Mouse (Mus musculus) intestine, embryonic 15.5 days (tissue): ENCODE results near the gene Apbb2. TPM values are rescaled to one million over a fixed set of nuclear protein-coding genes. Genes with fewer than 3 reads are reported as not detected.

Experiments used
- ATAC-seq: fragments of 200-750 bp; cut with Nextera tagmentation; 2 replicates; pipeline ENCODE4 v1.8.0; 2017; ENCODE audit warnings: moderate TSS enrichment, moderate library complexity
- H3K27ac ChIP-seq: fragments of 300-500 bp; sonication (generic); 2 replicates; pipeline ENCODE4 v1.5.1; 2015; ENCODE audit warnings: mild to moderate bottlenecking, inconsistent platforms
- H3K27me3 ChIP-seq: fragments of 300-500 bp; sonication (generic); replicated peaks from 2 replicates; pipeline ENCODE4 v1.6.1; 2015; ENCODE audit warnings: inconsistent platforms
- H3K36me3 ChIP-seq: fragments of 300-500 bp; sonication (generic); 2 replicates; pipeline ENCODE4 v1.6.1; 2015; ENCODE audit warnings: inconsistent platforms
- H3K4me1 ChIP-seq: fragments of 300-500 bp; sonication (generic); replicated peaks from 2 replicates; pipeline ENCODE4 v1.6.1; 2015; ENCODE audit warnings: inconsistent platforms
- H3K4me2 ChIP-seq: fragments of 300-500 bp; sonication (generic); replicated peaks from 2 replicates; pipeline ENCODE4 v1.6.1; 2015; ENCODE audit warnings: mild to moderate bottlenecking, inconsistent platforms
- H3K4me3 ChIP-seq: fragments of 300-500 bp; sonication (generic); replicated peaks from 2 replicates; pipeline ENCODE4 v1.5.1; 2015; ENCODE audit warnings: inconsistent platforms
- H3K9ac ChIP-seq: fragments of 300-500 bp; sonication (generic); 2 replicates; pipeline ENCODE4 v1.6.1; 2015; ENCODE audit warnings: inconsistent platforms
- H3K9me3 ChIP-seq: fragments of 300-500 bp; sonication (generic); 2 replicates; pipeline ENCODE4 v1.6.1; 2016; ENCODE audit warnings: inconsistent platforms
- WGBS: fragments of 180-500 bp; shearing (Covaris S2); methylation state at CpG from one replicate; pipeline ENCODE4 v1.1.7; 2015; 5-methylcytosine and 5-hydroxymethylcytosine counted together
- polyA plus RNA-seq: library from polyadenylated mRNA; unstranded; fragments of >200 nt; fragmentation: Nextera tagmentation; extraction: Ambion mirVana; gene quantifications from 2 replicates; pipeline ENCODE4 v1.2.1, GENCODE M21; 2015

Gene Apbb2
- polyA plus RNA-seq, 1 experiment from 2014 or later: 35.4 TPM

DNA sequence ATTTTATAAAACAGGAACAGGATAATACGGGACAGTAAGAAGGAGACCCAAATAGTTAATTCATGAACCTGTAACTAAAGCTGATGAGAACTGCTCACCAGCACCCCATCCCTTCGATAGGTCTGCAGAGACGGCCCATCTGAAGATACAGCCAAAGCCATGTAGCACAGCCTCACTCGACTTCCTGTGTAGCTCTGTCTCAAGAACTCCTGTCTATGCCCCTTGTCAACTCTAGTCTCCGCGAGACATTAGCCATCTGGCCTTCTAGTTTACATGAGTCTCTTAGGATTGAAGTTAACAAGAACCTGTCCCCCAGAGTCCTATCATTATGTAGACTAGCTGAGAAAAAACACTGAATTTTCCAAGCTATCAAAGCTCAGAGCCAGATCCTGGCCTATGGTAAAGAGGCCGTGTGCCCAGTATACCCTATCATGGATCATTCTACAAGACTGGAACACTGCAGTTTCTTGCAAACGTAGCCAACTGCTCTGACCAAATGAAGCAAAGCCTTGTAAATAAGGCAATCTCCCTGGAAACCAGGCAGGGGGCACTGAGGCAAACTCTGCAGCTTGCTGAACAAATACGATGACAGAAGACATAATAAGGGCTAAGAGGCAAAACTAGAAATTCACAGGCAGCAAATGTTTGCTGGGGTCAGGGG, 49.3 kb downstream of the Apbb2 start:
- H3K36me3 ChIP-seq: no peaks in the 10 kb centered on the region
- H3K4me3 ChIP-seq: no peak overlapping the region
- H3K27ac ChIP-seq: no peak overlapping the region
- no peaks in the 10 kb centered on the region for H3K9me3 ChIP-seq
- ATAC-seq: no peak; the same call in 1 of the 2 replicates
- H3K4me1 ChIP-seq: 0 out of 2 replicates have a peak, but pooled peaks cover 6% of the 10 kb centered on the region
- WGBS: 38% methylated on average over 9 of the region's 9 CpGs
- no peaks in the 10 kb centered on the region for H3K27me3 ChIP-seq
- no peak overlapping the region for H3K9ac ChIP-seq
- H3K4me2 ChIP-seq: no peak overlapping the region

DNA sequence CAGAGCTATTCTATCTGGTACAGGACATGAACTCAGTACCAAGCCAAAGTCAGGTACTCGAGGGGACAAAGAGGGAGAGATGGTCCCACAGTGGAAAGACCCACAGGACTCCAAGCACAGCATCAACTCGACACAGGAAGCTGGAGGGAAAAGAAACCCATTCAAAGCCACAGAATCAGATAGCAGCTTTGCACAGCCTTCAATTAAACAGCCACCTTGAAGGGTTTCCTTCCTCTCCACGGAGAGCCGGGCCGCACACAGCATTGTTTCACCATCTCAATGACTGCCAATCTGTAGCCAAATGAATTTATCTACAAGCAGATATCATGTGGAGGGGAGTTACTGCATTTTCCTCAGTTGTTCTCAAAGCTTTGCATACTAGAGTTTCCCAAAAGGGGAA, 50.6 kb downstream of the Apbb2 start:
- Histone ChIP-seq H3K27ac (no peak overlapping the region), H3K4me2 (no peak overlapping the region), H3K36me3 (no peaks in the 10 kb centered on the region), H3K9me3 (no peaks in the 10 kb centered on the region), H3K27me3 (no peaks in the 10 kb centered on the region), H3K4me1 (0 out of 2 replicates have a peak, but pooled peaks cover 6% of the 10 kb centered on the region), H3K9ac (no peak overlapping the region), H3K4me3 (no peak overlapping the region)
- WGBS: 67% methylated on average over 5 of the region's 5 CpGs
- no peak for ATAC-seq

DNA sequence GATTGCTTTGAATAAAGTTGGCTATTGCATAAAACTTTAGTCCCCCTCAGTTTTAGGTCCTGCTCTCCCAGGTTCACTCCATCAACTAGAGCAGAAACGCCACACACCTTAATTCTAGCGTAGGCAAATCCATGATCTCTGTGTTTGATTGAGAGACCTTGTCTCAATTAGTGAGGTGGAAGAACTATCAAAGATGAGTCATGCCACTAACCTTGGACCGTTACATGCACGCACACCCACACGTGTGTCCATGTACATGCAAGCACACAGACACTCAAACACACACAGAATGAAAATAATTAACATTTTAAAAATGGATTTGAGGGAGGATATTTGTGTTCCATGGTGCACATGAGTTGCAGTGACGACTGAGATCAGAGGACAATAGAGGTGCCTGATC, 51.2 kb downstream of the Apbb2 start:
- Histone ChIP-seq H3K27ac (no peak overlapping the region), H3K9me3 (no peaks in the 10 kb centered on the region), H3K4me3 (no peak overlapping the region), H3K36me3 (no peaks in the 10 kb centered on the region), H3K9ac (no peak overlapping the region), H3K27me3 (no peaks in the 10 kb centered on the region), H3K4me2 (no peak overlapping the region), H3K4me1 (0 out of 2 replicates have a peak, but pooled peaks cover 6% of the 10 kb centered on the region)
- ATAC-seq: no peak
- WGBS: 89% methylated on average over 6 of the region's 6 CpGs

DNA sequence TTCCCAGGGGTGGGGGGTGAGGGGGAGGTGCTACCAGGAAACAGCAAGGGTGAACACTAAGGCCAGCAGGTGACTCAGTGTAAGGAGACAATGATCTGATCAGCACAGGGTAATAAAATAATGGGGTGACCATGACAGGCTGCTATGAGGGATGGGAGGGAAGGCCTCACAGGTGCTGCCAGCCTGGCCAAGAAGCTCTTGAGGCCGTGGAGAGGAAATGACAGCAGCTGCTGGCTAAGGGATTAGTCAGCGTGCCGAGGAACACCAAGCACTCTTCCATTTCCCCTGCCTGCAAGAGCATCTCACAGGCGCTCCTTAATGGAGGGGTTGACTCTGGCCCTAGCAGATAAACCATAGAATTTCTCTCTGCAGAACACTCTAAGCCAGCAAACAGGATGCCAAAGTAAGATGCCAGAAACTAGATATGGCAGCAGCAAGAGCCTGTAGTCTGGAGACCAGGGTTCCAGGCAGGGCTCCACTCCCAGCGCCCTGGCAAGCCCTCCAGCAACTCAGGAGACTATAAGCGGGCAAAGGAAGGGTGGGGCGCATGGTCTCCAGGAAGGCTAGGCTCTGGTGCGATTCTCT, 58.9 kb downstream of the Apbb2 start:
- WGBS: 47% methylated on average over 8 of the region's 8 CpGs
- peaks cover 7% of the 10 kb centered on the region for H3K4me1 ChIP-seq
- 0 out of 2 replicates have a peak overlapping the region, but pooled peaks have one; percentile 6 for H3K4me2 ChIP-seq
- no peaks in the 10 kb centered on the region for H3K9me3 ChIP-seq
- no peaks in the 10 kb centered on the region for H3K36me3 ChIP-seq
- H3K27me3 ChIP-seq: no peaks in the 10 kb centered on the region
- H3K27ac ChIP-seq: peak overlapping the region; percentile 32; the same call in 1 of the 2 replicates
- ATAC-seq: peak; percentile 81
- H3K9ac ChIP-seq: no peak overlapping the region
- H3K4me3 ChIP-seq: no peak overlapping the region

DNA sequence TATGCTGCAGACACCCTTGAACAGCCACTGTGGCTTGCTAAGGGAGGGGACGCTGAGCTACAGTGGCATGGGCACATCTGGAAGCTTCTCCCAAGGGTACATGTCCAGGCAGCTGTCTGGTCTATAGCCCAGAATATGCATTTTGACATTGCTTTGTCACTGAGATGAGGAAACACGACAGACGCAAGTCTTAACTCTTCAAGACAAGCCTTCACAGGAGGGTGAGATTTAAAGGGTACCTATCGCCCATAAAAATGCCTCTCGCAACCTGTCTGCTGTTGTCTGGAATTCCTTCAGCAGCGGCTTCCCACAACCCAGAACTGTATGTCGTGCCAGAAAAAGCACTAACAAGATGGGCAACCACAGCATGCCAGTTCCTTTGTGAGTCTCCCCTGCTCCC, 60.5 kb downstream of the Apbb2 start:
- H3K4me3 ChIP-seq: no peak overlapping the region
- H3K27ac ChIP-seq: no peak overlapping the region
- H3K4me2 ChIP-seq: no peak overlapping the region
- ATAC-seq: no peak
- peaks cover 14% of the 10 kb centered on the region for H3K4me1 ChIP-seq
- no peaks in the 10 kb centered on the region for H3K27me3 ChIP-seq
- no peaks in the 10 kb centered on the region for H3K9me3 ChIP-seq
- no peak overlapping the region for H3K9ac ChIP-seq
- H3K36me3 ChIP-seq: no peaks in the 10 kb centered on the region
- WGBS: 89% methylated on average over 7 of the region's 7 CpGs

DNA sequence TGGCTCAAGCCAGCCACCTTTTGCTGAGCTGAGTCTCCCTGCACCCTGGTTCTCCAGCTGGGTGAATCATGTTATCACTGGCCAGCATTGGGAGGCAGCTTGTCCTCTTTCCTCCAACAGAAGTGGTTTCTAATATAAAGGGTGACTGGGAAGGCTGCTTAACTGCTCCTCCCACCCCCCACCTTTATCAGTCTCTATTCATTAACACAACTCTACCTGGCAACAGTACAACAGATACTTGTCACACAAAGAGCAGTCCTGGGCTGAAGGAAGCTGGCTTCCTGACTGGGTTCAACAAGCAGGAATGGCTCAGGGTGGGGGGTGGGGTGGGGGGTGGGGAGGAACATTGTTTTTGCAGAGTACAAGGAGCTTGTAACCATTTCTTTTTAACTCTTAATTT, 64.7 kb downstream of the Apbb2 start:
- no peak overlapping the region for H3K4me2 ChIP-seq
- H3K27me3 ChIP-seq: no peaks in the 10 kb centered on the region
- H3K27ac ChIP-seq: no peak overlapping the region
- ATAC-seq: 0 out of 2 replicates have a peak, but pooled peaks have one; percentile 25
- H3K36me3 ChIP-seq: no peaks in the 10 kb centered on the region
- no peak overlapping the region for H3K9ac ChIP-seq
- no peaks in the 10 kb centered on the region for H3K9me3 ChIP-seq
- no peak overlapping the region for H3K4me3 ChIP-seq
- H3K4me1 ChIP-seq: 0 out of 2 replicates have a peak, but pooled peaks cover 9% of the 10 kb centered on the region

DNA sequence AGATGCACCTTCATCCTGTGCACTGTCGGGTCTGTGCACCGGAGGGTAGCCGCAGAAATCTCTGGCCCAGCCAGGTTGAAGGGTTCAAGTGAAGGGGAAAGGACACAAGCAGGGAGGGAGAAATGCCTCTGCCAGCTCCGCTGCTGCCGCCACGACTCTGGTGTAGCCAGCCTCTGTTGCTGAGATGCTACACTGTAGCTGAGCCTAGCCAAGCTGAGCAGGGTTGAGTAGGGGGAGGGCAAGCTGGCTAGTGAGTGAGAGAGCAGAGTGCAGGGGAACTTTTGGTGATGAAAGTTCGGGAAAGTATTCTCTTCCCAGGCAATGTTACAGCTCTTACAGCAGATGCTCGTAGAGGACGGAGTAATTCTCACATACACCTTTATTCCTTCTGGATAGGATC, 66.3 kb downstream of the Apbb2 start:
- 71% methylated on average over 9 of the region's 9 CpGs for WGBS
- H3K9me3 ChIP-seq: no peaks in the 10 kb centered on the region
- ATAC-seq: no peak

DNA sequence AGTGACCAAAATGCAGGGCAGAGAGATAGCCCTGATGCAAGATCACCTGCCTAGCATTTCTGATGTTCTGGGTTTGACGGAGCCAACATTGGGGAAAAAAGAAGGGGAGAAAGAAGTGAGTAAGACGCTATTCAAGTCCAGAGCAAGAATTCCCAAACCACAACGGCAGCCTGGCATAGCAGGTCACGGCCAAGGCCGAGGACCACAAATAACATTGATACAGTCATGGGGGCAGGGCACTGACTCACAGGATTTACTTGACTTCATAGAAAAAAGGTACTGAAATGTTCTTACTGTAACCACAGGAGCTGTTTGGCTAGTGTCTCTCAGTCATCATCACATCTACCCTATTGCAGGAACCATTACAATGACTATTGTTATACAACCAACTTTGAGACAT, 68.3 kb downstream of the Apbb2 start:
- Histone ChIP-seq H3K4me2 (no peak overlapping the region), H3K4me1 (peaks cover 15% of the 10 kb centered on the region; the same call in 1 of the 2 replicates), H3K27ac (no peak overlapping the region), H3K9ac (no peak overlapping the region), H3K9me3 (no peaks in the 10 kb centered on the region), H3K4me3 (no peak overlapping the region), H3K27me3 (no peaks in the 10 kb centered on the region), H3K36me3 (no peaks in the 10 kb centered on the region)
- WGBS: 86% methylated on average over 5 of the region's 5 CpGs
- no peak for ATAC-seq

More for the DNA sequence above, 66.3 kb downstream of the Apbb2 start:
- H3K4me2 ChIP-seq: no peak overlapping the region
- no peak overlapping the region for H3K4me3 ChIP-seq
- H3K4me1 ChIP-seq: peaks cover 12% of the 10 kb centered on the region; the same call in 1 of the 2 replicates
- H3K27me3 ChIP-seq: no peaks in the 10 kb centered on the region
- no peaks in the 10 kb centered on the region for H3K36me3 ChIP-seq
- H3K27ac ChIP-seq: no peak overlapping the region
- H3K9ac ChIP-seq: no peak overlapping the region

DNA sequence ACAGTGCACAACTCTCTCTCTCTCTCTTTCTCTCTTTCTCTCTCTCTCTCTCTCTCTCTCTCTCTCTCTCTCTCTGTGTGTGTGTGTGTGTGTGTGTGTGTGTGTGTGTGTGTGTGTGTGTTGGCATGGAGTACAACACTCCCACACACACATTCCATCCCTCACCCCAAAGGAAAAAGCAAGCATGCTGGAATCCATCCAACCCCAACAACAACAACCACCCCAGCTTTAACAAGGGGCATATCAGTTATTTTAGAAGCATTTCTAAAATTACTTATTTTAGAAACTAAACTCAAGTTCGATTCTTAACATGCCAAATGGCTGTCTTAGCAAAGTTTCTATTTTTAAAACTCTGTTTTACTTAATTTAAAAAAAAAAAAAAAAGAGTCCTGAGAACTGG, 68.9 kb downstream of the Apbb2 start:
- no peak overlapping the region for H3K27ac ChIP-seq
- peaks cover 15% of the 10 kb centered on the region; the same call in 1 of the 2 replicates for H3K4me1 ChIP-seq
- WGBS: 55% methylated on average over 1 of the region's 1 CpGs

DNA sequence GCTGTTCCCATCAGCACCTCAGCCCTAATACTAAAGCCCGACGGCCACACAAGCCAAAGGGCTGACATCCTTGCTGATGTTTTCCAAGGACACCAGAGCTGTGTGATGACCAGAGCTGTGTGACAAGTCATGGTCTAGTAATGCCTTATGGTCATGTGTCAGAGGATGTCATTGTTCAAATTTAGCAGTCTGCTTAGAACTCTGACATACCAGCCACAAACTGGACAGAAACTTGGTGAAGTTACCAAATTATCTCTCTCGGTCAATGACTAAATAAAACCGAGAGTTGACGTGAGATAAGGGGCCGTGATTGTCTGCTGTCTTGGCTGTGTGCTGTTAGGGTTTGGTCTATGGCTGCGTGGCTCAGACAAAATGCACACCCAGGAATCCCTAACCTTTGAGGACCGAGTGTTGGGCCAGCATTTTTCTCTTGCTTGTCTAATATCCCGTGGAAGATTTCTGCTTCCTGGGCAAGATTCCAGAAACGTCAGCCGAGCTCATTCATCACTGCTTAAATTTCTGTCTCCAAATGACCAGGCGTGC, 71.5 kb downstream of the Apbb2 start:
- Histone ChIP-seq H3K9me3 (no peaks in the 10 kb centered on the region), H3K4me1 (peaks cover 6% of the 10 kb centered on the region; the same call in 1 of the 2 replicates), H3K27me3 (no peaks in the 10 kb centered on the region), H3K9ac (no peak overlapping the region), H3K4me2 (no peak overlapping the region), H3K4me3 (no peak overlapping the region), H3K27ac (no peak overlapping the region), H3K36me3 (no peaks in the 10 kb centered on the region)
- 51% methylated on average over 12 of the region's 12 CpGs for WGBS
- ATAC-seq: 0 out of 2 replicates have a peak, but pooled peaks have one; percentile 25

More for the DNA sequence above, 68.9 kb downstream of the Apbb2 start:
- Histone ChIP-seq H3K4me2 (no peak overlapping the region), H3K4me3 (no peak overlapping the region), H3K9me3 (no peaks in the 10 kb centered on the region), H3K27me3 (no peaks in the 10 kb centered on the region), H3K36me3 (no peaks in the 10 kb centered on the region), H3K9ac (no peak overlapping the region)
- no peak for ATAC-seq

DNA sequence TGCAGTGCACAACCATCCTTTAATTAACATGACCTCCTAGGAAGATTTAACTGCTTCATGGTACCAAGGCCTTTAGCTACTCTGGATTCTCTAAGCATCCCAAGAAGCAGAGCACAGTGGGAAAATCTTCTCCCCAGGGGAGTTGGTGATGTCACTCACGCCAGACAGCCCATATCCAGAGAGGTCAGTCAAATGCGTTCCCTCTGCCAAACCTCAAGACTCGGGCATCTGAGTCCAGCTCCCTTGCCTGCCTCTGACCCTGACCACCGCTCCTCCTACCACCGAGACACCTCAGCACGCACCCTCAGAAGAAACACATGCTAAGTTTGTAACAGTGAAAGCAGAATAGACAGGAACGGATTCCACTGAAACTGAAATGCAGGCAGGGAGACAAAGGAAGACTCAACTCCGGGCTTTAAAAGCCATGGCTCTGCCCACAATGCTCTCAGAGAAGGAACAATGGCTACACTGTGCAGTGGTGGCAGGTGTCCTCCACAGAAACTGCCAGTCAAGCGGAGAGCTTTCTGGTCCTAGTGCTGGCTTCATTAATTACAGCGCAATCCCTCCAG, 72.9 kb downstream of the Apbb2 start:
- Histone ChIP-seq H3K9me3 (no peaks in the 10 kb centered on the region), H3K27ac (no peak overlapping the region), H3K4me1 (peaks cover 6% of the 10 kb centered on the region; the same call in 1 of the 2 replicates), H3K9ac (no peak overlapping the region), H3K4me3 (no peak overlapping the region), H3K36me3 (no peaks in the 10 kb centered on the region), H3K4me2 (no peak overlapping the region), H3K27me3 (no peaks in the 10 kb centered on the region)
- WGBS: 77% methylated on average over 10 of the region's 10 CpGs
- no peak for ATAC-seq

DNA sequence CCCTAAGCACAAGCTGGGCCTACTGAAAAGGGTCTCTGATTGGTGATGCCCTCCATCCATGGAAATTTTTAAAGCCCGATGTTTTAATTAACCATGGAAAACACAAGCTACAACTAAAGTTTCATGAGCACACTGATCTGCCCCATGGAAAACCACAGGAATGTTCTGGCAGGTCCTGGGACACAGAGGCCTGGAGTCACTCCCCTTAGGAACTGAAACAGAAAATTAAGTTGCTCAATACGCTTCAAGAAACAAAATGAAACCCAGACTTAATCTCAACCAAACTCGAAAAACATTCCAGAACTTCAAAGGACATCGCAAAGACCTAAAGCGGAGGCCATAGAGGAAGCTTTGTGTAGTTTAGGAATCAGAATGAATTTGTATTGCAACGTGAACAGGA, 74.8 kb downstream of the Apbb2 start:
- WGBS: 84% methylated on average over 6 of the region's 6 CpGs
- ATAC-seq: no peak
- H3K36me3 ChIP-seq: no peaks in the 10 kb centered on the region
- H3K27ac ChIP-seq: no peak overlapping the region
- no peak overlapping the region for H3K9ac ChIP-seq
- H3K27me3 ChIP-seq: no peaks in the 10 kb centered on the region
- no peak overlapping the region for H3K4me3 ChIP-seq
- no peaks in the 10 kb centered on the region for H3K9me3 ChIP-seq
- H3K4me1 ChIP-seq: peaks cover 6% of the 10 kb centered on the region; the same call in 1 of the 2 replicates
- H3K4me2 ChIP-seq: no peak overlapping the region
